Mouse (Mus musculus) embryo, embryonic 10 days (tissue): ENCODE data around the gene Pdgfc.

Experiments used
- DNase-seq: peaks from one replicate; pipeline ENCODE4 v3.0.0-alpha.2; 2015; ENCODE audit warnings: low spot score

Gene Pdgfc

DNA sequence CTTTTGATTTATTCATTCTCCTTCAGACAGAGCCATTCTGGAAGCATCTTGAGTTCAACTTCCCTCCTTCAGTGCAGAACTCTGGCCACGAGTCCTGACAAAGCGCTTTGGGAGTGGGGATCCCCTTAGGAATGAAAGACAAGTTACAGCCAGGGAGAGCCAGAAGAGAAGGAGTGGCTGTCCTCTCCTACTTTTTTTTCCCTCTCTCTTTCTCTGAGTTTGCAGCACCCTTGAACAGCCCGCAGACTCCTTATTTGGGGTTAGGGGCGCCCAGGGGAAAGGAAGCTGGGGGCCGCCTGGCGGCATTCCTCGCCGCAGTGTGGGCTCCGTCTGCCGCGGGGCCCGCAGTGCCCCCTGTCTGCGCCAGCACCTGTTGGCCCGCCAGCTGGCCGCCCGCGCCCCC lies at the start of gene Pdgfc:
Gene Pdgfc, plus strand, starts transcription at position 266 of the 403 bp plus-strand sequence.
- DNase-seq, result peak; percentile 30

DNA sequence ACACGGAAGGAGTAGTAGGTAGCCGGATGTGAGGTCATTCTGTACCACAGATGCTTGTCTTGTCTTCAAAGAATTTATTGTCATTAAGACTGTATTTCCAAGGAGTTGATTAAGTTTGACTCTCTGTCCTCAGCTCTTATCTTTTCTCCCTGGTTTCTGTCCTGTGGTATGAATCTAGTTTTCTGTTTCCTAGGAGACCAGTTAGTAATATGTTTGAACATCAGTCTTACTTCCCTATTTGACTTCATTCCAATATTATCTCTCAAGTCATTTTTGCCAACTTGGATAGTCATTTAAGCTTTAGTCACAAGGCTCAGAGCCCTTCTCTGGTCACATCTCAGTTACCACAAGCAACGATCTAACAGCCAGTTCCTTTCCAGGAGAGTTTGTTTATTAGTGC lies 27.0 kb upstream of the Pdgfc start:
- DNase-seq, result no peak

DNA sequence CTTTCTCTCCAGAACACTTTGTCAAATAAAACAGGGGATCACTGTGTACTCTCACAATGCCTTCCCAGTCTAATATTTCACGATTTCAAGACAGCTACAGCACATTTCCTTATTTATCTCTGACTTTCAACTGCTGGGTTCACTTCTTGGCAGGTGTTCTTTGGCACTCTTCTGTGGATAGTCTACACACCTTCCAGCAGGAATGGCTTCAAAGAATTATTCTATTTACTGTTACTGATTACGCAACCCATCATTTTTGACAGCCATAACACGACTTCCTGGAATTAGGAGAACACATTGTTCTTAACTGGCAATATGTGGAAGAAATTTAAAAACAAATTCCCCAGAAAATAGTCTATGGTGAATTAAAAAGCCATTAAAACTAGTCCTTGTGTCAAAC lies 26.3 kb upstream of the Pdgfc start:
- DNase-seq, result no peak

DNA sequence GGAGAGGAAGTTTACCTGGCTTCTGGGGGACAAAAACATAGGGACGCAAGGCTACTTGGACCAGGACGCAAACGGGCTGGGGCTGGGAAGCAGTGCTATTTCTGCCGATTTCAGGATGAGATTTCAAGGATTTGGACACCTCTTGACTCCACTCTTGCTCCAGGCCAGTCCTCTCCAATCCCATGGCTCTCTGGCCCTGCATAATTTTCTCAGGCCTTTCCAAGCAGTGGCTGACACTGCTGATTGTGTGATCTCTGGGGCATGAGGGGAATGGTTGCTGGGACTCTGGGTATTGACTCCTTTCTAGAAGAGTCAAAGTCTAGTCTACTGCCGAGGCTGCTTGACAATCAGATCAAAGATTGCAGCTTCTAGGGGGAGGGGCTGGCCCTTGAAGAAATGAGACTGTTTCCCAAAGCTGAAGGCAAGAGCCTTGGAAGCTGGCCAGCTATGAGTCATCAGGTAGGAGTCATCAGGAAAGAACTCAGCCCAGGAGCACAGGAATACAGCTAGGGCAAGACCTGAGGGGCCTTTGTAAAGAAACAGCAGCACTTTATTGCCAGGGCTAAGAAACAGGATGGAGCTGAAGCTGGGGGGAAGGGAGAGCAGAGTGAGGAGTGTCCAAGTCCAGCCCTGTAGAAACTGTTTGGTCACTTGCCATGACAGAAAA lies 18.7 kb upstream of the Pdgfc start:
- no peak for DNase-seq

DNA sequence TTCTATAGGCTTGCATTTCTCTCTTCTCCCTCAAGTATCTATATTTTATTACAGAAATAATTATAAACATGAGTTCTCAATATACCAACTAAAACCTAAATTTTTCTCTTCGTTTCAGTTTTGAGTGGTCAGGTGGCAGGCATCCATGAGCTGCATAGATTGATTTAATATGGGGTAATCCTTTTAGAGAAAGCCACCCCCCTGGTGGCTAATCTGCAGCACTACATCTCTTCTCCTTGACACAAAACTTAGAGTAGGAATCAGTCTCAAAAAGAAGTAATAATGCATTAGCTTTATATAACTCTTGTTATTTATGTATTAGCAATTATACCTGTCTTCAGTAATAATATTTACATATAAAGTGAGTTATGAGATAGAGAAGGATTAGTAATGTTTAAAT lies 16.2 kb upstream of the Pdgfc start:
- DNase-seq, result no peak

DNA sequence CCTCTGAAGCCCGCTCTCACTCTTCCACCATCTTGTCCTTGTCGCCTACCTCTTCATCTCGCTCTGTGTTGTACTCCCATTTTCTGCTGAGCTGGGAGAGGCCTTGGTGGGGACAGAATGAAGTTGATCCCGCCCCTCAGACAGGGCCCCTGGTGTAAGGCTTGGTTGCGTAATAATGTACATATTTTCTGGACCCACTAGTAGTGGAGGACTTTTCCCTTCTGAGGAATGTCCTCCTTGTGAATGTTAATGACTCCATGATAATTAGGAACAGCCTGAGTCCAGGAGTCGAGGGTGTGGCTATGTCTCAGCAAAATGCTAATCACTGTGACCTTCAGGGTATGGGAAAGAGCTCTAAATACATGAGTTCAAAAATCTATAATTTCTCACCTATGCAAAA lies 14.4 kb upstream of the Pdgfc start:
- no peak for DNase-seq

DNA sequence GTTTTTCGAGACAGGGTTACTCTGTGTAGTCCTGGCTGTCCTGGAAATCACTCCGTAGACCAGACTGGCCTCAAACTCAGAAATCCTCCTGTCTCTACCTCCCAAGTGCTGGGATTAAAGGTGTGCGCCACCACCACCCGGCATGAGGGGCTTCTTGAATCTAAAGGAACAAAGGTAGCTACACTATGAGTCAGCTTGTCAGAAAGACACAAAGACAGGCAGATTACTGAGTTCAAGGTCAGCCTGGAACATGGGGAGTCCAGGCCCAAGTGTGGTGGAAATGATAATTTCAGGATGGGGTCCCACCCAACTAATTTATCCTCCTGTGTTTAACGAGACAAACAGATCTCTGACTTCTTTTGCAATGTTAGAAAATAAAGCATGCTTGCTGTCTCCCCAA lies 13.9 kb upstream of the Pdgfc start:
- no peak for DNase-seq

DNA sequence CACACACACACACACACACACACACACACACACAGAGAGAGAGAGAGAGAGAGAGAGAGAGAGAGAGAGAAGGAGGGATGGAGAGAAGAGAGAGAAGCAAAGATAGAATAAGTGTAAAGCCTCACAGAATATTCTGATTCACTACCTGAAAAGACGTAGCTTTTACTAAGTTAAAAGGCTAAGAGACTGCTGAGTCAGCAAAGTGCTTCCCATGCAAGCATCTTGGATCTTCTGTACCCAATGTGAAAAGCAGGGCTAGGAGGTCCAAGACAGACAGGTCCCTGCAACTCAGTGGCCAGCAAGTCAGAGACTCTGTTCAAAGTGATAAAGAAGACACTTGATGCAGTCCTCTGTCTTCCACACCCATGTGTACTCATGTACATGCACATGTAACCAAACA lies 13.4 kb upstream of the Pdgfc start:
- no peak for DNase-seq

DNA sequence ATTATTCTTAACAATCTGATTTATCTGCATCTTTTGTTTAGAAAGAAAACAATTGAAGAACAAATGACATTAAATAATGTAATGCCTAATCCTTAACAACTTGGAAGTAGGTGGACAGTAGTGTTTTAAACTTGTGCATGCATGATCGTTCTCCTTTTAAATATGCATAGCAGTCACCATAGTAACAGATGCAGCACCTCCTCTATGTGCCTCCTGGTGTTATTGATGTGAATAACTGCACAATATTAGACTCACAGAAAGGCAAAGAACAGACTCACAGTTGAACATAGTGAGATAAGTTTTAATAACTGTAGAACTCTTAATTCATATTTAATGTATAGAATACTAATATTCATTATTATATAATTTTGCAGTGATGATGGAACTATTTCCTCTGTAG lies 12.6 kb upstream of the Pdgfc start:
- DNase-seq, result no peak

DNA sequence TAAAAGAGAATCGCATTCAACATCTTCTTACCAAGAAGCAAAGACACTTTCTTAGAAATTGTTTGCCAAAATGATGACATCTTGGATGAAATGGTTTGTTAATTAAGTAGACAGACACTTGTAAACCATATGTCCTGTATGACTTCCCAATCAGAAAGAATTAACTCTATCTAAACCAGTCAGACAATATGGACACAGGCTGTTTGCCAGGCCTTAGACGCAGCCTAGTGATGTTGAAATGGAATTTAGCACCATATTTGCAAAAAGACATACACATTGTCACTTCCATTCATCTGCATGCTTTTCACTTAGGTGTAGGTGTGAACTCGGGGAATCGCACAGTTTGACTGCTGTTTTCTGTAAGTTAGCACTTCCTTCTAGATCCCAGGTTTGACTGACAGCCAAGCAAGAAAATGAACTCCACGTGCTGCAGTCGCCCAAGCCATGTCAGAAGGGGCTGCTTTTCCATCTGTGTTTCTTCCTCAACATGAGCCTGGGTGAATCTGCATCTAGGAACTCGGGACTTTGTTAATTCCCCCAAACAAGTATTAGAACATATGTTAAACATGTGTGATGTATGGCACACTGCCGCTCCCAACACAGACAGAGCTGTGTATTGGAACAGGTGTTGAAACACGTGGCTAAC lies 10.5 kb upstream of the Pdgfc start:
- DNase-seq, result no peak

DNA sequence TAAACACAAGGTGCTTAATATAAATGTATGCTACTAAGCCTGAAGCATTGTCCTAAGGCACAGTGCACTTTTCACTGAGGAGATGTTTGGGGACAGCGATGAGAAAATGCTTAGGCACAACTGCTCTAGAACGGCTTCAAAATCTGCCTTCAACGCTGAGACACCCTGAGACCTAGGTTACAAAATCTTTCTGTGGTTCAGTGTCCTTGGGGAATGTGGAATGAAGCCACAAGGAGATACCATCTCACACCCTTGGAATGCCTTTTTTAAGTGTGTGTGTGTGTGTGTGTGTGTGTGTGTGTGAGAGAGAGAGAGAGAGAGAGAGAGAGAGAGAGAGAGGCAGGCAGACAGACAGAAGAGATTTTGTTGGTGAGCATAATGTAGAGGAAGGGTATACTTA lies 7.9 kb upstream of the Pdgfc start:
- DNase-seq, result no peak

DNA sequence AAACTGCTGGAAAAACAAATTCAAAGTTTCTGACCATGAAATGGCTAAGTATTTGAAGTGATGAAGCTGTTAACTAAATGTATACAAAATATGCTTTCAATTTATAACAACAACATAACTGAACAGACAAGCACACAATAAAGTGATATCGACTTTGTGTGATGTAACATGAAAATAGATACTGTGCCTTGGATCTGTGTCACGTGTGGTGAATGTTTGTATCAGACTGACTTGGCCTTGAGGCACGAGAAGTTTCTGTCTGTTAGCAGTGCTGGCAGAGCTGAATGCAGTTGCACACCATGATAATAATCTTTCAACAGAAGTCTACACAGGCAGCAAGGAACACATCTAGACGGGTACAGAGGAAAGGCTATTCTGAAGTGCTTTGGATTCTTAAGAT lies 6.9 kb upstream of the Pdgfc start:
- DNase-seq, result no peak

DNA sequence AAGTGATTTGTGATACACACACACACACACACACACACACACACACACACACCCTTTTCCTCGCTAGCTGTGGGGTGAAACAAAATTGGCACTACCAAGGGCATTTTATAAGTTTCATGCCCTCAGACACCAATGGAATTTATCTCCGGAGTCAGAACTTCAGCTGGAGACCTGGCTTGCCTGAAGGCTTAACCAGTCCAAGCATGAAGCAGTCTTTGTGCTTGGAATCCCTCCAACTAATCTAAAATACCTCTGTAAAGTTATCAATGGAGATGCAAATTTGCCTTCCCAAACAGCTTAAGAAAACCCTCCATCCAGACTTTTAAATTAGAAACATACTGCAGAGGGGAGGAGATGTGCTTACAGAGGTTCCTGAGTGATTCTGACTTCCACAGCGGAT lies 6.3 kb upstream of the Pdgfc start:
- DNase-seq, result no peak

DNA sequence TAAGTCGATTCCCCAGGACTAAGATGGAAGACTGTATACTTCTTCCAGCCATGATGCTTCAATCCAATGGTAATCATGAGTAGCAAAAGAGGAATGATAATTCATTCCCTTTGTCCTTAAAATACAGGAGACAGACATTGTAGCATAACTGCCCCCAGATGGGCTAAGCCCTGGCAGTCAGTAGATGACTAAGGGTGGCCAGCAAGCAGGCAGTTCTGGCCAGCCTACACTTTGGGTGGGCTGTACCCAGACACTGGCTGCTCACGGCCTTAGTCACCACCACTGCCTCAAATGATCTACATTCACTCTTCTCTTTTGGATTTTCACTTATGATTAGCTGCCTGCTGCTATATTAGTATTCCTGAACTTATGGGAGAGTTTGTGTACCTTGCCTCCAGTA lies 5.9 kb upstream of the Pdgfc start:
- no peak for DNase-seq

DNA sequence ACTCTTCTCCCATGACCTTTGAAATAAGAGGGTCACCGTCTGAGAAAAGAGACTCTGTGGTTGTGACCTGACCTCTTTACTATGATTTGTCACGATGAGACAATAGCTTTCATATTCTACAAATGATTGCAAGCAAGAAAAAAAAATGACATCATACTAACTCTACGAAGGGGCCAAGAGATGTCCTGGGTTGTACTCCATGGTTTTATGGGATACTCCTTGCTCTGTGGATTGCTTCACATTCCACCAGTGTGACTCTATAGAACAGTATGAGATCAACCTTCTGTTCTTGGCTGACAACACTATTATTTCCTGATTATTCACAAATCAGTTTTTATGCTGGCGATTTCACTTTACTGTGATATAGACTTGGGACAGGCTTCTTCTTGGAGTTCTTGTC lies 4.2 kb upstream of the Pdgfc start:
- no peak for DNase-seq

DNA sequence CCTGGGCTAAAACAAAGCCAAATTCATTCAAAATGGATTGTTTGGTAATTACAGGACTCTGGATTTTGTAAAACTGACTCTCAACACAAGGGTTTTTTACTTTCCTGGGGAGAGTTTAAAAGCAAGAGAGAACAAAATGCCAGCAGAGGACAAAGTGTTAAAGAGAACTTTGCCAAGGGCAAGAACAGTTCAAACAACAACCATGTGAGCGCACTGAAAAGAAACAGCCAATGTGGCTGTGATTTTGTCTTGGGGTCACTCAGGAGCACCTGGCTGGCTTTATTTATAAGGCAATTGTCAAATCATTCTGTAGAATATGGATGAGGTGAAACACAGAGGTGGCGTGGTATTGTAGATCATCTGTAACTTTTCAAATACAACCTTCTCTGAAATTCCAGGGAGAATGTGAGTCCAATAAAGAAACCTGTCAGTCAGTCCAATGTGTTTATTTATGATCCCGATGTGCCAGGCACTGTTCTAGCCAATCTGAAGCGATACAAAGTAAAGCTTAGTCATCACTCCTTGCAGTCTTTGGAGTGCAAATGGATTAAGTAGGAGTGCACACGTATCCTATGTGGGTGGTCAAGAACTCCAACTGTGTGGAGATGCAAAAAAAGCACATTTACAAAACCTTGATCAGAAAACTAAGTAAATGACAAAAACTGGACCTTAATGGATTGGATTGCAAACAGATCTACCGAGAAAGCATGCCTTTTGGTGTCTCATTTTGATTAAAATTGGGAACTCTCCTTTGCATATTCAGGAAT lies 1.7 kb upstream of the Pdgfc start:
- no peak for DNase-seq

DNA sequence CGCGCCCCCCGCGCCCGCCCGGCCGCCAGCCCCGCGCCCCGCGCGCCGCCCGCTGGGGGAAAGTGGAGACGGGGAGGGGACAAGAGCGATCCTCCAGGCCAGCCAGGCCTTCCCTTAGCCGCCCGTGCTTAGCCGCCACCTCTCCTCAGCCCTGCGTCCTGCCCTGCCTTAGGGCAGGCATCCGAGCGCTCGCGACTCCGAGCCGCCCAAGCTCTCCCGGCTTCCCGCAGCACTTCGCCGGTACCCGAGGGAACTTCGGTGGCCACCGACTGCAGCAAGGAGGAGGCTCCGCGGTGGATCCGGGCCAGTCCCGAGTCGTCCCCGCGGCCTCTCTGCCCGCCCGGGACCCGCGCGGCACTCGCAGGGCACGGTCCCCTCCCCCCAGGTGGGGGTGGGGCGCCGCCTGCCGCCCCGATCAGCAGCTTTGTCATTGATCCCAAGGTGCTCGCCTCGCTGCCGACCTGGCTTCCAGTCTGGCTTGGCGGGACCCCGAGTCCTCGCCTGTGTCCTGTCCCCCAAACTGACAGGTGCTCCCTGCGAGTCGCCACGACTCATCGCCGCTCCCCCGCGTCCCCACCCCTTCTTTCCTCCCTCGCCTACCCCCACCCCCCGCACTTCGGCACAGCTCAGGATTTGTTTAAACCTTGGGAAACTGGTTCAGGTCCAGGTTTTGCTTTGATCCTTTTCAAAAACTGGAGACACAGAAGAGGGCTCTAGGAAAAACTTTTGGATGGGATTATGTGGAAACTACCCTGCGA lies 517 bp downstream of the Pdgfc start:
- DNase-seq, result peak; percentile 73

DNA sequence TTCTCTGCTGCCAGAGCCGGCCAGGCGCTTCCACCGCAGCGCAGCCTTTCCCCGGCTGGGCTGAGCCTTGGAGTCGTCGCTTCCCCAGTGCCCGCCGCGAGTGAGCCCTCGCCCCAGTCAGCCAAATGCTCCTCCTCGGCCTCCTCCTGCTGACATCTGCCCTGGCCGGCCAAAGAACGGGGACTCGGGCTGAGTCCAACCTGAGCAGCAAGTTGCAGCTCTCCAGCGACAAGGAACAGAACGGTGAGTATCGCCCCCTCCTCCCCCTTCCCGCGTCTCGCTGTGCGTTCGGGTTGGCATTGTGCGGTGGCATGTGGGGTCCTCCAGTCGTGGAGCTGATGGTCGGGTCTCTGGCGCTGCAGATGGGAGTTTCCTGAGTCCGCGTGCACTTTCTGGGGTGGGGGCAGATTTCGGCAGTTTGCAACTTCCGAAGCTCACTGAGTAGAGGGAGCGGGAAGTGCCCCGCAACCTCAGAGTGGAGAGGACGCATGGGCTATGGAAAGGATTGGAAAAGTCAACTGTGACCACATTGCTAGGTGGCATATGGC lies 1.2 kb downstream of the Pdgfc start:
- peak; percentile 64 for DNase-seq

DNA sequence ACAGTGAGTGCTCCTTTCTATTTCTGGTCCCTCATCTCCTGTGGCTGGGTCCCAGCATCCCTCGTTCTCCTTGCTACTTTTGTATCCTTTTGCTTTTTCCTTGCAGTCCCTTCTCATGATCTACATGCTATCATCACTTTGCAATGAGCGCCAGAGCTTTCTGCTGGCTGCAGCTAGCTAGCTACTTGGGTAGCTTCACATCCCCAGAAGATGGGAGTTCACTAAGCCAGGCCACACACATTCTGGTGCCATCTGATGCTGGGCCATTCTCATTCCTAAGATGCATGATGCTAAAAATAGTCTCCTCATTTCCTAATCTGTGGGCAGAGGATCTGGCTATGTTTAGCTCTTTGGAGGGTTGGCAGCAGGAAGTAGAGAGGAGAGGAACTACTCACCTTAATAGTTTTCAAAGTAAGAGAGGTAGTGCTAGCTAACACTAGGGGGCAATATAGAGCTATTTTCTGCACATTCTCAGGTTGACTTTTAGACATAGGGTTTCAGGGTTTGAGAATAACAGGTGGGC lies 3.0 kb downstream of the Pdgfc start:
- DNase-seq, result peak; percentile 71

DNA sequence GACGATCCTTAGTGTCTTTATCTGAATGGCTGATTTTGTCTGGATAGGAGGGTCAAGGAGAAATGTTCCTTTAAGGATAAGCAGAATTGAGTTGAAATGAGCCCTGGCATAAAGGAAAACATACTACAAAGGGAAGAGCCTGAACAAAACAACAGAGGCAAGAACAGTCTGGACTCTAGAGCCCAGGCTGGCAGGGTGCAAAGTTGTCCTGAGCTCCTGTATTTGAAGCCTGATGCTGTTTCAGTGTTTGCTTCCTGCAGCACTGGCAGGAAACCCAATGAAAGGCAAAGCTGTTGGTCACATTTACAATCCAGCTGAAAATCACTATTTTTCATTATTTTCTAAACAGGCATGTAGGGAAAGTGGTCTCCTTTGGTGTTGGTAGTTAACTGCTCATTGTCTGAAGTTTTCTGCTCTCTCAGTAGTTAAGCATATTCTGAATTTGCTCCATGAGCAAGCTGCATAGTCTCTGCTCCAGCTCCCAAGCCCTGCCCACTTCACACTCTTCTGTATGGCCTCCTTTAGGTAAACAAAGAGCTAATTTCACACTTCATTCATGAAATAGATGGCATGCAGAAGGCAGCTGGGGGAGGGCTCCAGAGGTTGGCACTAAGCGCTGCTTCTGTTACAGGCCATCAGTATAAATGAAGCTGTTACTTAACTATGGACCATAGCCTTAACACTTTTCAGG lies 8.6 kb downstream of the Pdgfc start:
- no peak for DNase-seq

DNA sequence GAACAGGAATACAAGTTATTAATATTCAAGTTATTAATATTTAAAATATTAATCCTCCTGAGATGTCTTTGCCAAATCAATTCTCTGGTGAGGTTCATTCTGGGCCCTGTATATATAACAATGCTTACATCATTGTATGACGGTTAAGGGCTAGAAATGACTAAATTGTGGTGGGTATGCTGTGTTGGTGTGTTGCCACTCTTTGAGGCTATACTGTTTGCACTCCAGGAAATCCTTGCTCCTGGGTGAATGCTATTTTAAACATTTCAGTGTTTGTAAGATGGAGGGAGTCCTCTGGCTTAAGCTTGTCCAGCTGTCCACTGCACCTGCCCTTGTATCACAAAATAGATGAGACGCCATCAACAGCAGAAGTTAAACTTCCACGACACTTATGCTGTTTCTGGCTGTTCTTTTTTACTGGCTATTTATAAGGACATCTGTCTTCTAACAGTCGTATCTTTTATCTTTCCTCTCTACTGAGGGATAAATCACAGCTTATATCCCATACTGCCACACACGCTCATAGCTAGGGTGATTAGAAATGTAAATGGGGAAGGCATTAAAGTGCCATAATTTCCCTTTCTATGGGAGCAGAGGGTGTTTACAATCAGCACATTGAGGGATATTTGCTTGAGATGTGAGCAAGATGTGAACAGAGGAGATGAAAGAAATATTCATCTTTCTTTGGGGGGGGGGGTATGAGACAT lies 9.3 kb downstream of the Pdgfc start:
- no peak for DNase-seq
